Mouse (Mus musculus) liver, embryonic 14.5 days (tissue): ENCODE data around the gene Elk3. TPM values are rescaled to one million over a fixed set of nuclear protein-coding genes. Genes with fewer than 3 reads are reported as not detected.
A peak's percentile ranks its signal among the peaks of the same experiment; 100 is the strongest.

Source experiments
- ATAC-seq: fragments of 200-750 bp; cut with Nextera tagmentation; 2 replicates; pipeline ENCODE4 v1.8.0; 2017; ENCODE audit warnings: moderate number of reproducible peaks, mild to moderate bottlenecking, moderate library complexity; ENCODE audit not compliant: insufficient read depth
- DNase-seq, 3 experiments: peaks; one replicate each; pipeline ENCODE4 v3.0.0-alpha.2; 2012 to 2013; ENCODE audit warnings: low read depth in 3 of 3, low spot score in 3 of 3
- H3K27ac ChIP-seq: fragments of 300-500 bp; sonication (generic); 2 replicates; pipeline ENCODE4 v1.5.1; 2014; ENCODE audit warnings: moderate library complexity, mild to moderate bottlenecking, control low read depth, inconsistent platforms
- H3K27me3 ChIP-seq: fragments of 300-500 bp; sonication (generic); 2 replicates; pipeline ENCODE4 v1.6.1; 2014; ENCODE audit warnings: mild to moderate bottlenecking, low read length, moderate library complexity; ENCODE audit not compliant: control insufficient read depth, insufficient read depth
- H3K36me3 ChIP-seq: fragments of 300-500 bp; sonication (generic); replicated peaks from 2 replicates; pipeline ENCODE4 v1.6.1; 2014; ENCODE audit warnings: low read depth; ENCODE audit not compliant: control insufficient read depth, insufficient read depth
- H3K4me1 ChIP-seq, 2 experiments: fragments of 200-500 bp in 1 of 2; fragments of 300-500 bp in 1 of 2; sonication (generic) in 1 of 2; replicated peaks; 2 replicates each; pipeline ENCODE4 v1.6.1; 2012 to 2014; ENCODE audit warnings: antibody characterized with exemption in 1 of 2, inconsistent platforms in 1 of 2, low read length in 1 of 2; ENCODE audit not compliant: control insufficient read depth in 2 of 2, insufficient read depth in 2 of 2
- H3K4me2 ChIP-seq: fragments of 300-500 bp; sonication (generic); 2 replicates; pipeline ENCODE4 v1.6.1; 2014; ENCODE audit warnings: low read depth, mild to moderate bottlenecking, control low read depth, moderate library complexity
- H3K4me3 ChIP-seq, 2 experiments: fragments of 200-500 bp in 1 of 2; fragments of 300-500 bp in 1 of 2; sonication (generic) in 1 of 2; 2 replicates each; pipeline ENCODE4 v1.5.1; 2012 to 2014; ENCODE audit warnings: low read depth in 2 of 2, low read length in 2 of 2, mild to moderate bottlenecking in 2 of 2, control low read depth in 1 of 2, inconsistent platforms in 1 of 2, moderate library complexity in 1 of 2; ENCODE audit not compliant: insufficient read depth in 1 of 2
- H3K9ac ChIP-seq: fragments of 300-500 bp; sonication (generic); replicated peaks from 2 replicates; pipeline ENCODE4 v1.6.1; 2014; ENCODE audit warnings: mild to moderate bottlenecking, control low read depth, moderate library complexity
- H3K9me3 ChIP-seq: fragments of 300-500 bp; sonication (generic); 2 replicates; pipeline ENCODE4 v1.6.1; 2016; ENCODE audit warnings: low read length, mixed read lengths; ENCODE audit not compliant: control insufficient read depth
- CTCF ChIP-seq: IDR thresholded peaks from 2 replicates; pipeline ENCODE4 v1.5.1; 2016; ENCODE audit warnings: antibody characterized with exemption, low read depth, control low read depth
- EP300 ChIP-seq: IDR thresholded peaks from 2 replicates; pipeline ENCODE4 v1.6.1; 2016; ENCODE audit warnings: antibody characterized with exemption, low read depth
- WGBS: fragments of 180-500 bp; shearing (Covaris S2); extraction: QIAGEN DNeasy Blood & Tissue Kit; methylation state at CpG from one replicate; pipeline ENCODE4 v1.1.7; 2014; ENCODE audit not compliant: insufficient replicate concordance; 5-methylcytosine and 5-hydroxymethylcytosine counted together
- polyA plus RNA-seq, 2 experiments: library from polyadenylated mRNA; depleted of rRNA in 1 of 2; stranded (reverse) in 1 of 2; unstranded in 1 of 2; fragments of >200 nt; fragmentation: Nextera tagmentation in 1 of 2; extraction: Ambion mirVana in 1 of 2; gene quantifications; 2 replicates each; pipeline versions ENCODE4 v1.2.1 to v1.2.3; 2012 to 2014

The Elk3 gene
- polyA plus RNA-seq, 2 experiments: 4.0 to 4.6 TPM

DNA sequence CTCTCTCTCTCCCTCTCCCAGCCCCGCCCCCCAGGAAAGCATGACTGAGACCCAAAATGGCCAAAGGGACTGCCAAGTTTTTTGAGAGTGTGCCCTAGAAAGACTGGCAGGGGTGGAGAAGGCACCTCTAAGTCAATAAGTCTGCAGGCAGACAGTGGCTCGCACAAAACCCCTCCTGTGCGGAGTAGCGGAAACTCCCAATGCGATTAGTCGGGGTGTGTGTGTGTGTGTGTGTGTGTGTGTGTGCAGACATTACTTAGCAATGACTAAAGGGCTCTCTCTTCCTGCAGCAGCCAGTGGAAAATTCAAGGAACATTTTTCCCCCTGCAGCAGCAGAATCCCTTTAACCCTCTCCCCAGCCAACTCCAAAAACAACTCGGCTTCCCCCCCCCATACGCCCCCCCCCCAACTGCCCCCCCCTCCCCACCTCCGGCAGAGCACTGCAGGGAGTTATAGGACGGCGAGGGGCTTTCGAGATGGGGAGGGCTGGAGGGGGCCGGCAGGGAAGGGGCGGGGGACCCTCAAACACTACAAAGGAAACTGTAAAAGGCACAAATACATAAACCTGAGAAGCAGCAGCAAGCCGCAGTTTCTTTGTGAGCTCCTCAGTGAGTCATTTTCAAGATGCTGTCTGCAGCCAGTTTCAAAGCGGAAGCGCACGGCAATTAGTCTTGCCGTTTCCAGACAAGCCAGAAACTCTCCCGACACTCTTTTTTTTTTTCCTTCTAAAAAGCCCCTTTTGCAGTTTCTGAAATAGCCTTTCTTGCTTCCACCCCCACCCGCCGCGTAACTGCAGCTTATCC, 1.6 kb downstream of the Elk3 start:
- ATAC-seq (no peak), DNase-seq (peak in 1 of 3 experiments; percentile 30)
- Histone ChIP-seq H3K4me1 (no peaks in the 10 kb centered on the region), H3K4me2 (peak overlapping the region; percentile 59), H3K4me3 (peak overlapping the region; percentile 41 to 58), H3K27ac (no peak overlapping the region), H3K9me3 (no peaks in the 10 kb centered on the region), H3K36me3 (no peaks in the 10 kb centered on the region), H3K27me3 (peaks cover 35% of the 10 kb centered on the region), H3K9ac (peak overlapping the region; percentile 19; the same call in 1 of the 2 replicates)
- TF ChIP-seq CTCF (no peak), EP300 (no peak)
- WGBS: 2% methylated on average over 21 of the region's 23 CpGs

- no peak overlapping the region for H3K9ac ChIP-seq
- no peak for DNase-seq
- H3K27me3 ChIP-seq: peaks cover 21% of the 10 kb centered on the region
- H3K36me3 ChIP-seq: no peaks in the 10 kb centered on the region
- TF ChIP-seq EP300 (no peak), CTCF (no peak)
- H3K4me2 ChIP-seq: no peak overlapping the region
- H3K27ac ChIP-seq: no peak overlapping the region
- 65% methylated on average over 11 of the region's 11 CpGs for WGBS
- H3K9me3 ChIP-seq: no peaks in the 10 kb centered on the region
- H3K4me3 ChIP-seq: no peak overlapping the region
- no peaks in the 10 kb centered on the region for H3K4me1 ChIP-seq
- ATAC-seq: no peak
These were observed 4.6 kb downstream of the Elk3 start for GRCm38 (mm10) chr10:93306367-93306766.

- Histone ChIP-seq H3K27ac (no peak overlapping the region), H3K4me1 (no peaks in the 10 kb centered on the region), H3K9me3 (no peaks in the 10 kb centered on the region), H3K36me3 (no peaks in the 10 kb centered on the region), H3K9ac (no peak overlapping the region), H3K27me3 (peaks cover 17% of the 10 kb centered on the region), H3K4me2 (no peak overlapping the region), H3K4me3 (no peak overlapping the region)
- WGBS: 39% methylated on average over 6 of the region's 6 CpGs
- ATAC-seq: no peak
- DNase-seq: no peak
- no peak for TF ChIP-seq CTCF
- TF ChIP-seq EP300: no peak
These were observed 5.0 kb downstream of the Elk3 start for GRCm38 (mm10) chr10:93305946-93306345.

- Histone ChIP-seq H3K27ac (no peak overlapping the region), H3K4me2 (no peak overlapping the region), H3K4me3 (no peak overlapping the region), H3K36me3 (no peaks in the 10 kb centered on the region), H3K9me3 (no peaks in the 10 kb centered on the region), H3K4me1 (no peaks in the 10 kb centered on the region), H3K27me3 (no peaks in the 10 kb centered on the region), H3K9ac (no peak overlapping the region)
- TF ChIP-seq EP300: no peak
- no peak for DNase-seq
- no peak for ATAC-seq
- WGBS: 38% methylated on average over 4 of the region's 4 CpGs
These were observed 7.7 kb downstream of the Elk3 start for GRCm38 (mm10) chr10:93303231-93303630.

DNA sequence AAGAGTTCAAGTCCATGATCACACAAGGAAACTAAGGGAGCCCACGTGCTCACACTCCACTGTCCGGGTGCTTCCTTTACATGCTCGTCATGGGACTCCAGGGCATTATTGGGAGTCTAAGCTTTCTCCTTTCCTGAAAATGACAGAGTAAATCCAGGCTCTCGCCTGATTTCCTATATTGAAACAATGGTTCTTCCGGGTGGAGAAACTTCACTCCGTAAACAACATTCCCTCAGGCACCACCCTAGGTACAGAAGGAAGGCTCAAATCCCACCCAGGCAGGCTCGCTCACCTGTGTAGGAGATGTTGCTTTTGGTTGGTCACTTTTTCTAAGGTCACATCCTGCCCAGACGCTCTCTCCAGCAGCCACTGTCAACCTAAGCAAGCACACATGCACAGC, 9.1 kb downstream of the Elk3 start:
- WGBS: 54% methylated on average over 8 of the region's 8 CpGs
- Histone ChIP-seq H3K36me3 (no peaks in the 10 kb centered on the region), H3K27me3 (no peaks in the 10 kb centered on the region), H3K4me2 (no peak overlapping the region), H3K27ac (no peak overlapping the region), H3K4me1 (no peaks in the 10 kb centered on the region), H3K4me3 (no peak overlapping the region), H3K9me3 (no peaks in the 10 kb centered on the region), H3K9ac (no peak overlapping the region)
- DNase-seq (no peak), ATAC-seq (no peak)
- TF ChIP-seq EP300 (no peak), CTCF (no peak)
